ENCODE assay signal across 12 mouse cellular contexts in genomic region chr2:59622514-59623139, GRCm38 (mm10). TPM values are rescaled to one million over a fixed set of nuclear protein-coding genes. Genes with fewer than 3 reads are reported as not detected.
DNase-seq lines count a peak whose midpoint lies in the region; ATAC-seq and TF ChIP-seq lines count a peak whose summit lies in the region.
"Had no signal": no experiment of that assay in that cellular context is flagged by ENCODE, and none has a peak within 500 bp of the region (broad histone marks: within the 10 kb centered on the region; RNA-seq: fewer than 3 reads in every experiment).

No protein-coding gene starts in this region.

- H3K4me1 ChIP-seq in intestine, embryonic 14.5 days (replicated peaks; ENCODE audit: control insufficient read depth, insufficient read depth, low read length): peaks cover 12% of the 10 kb centered on the region; the same call in 1 of the 2 replicates
- no peaks in the 10 kb centered on the region for H3K4me1 ChIP-seq in intestine, postnatal 0 days (replicated peaks; ENCODE audit: control insufficient read depth, insufficient read depth, low read length)
- H3K4me1 ChIP-seq in lung, postnatal 0 days (ENCODE audit: insufficient read depth, low read depth, low read length): peaks cover 15% of the 10 kb centered on the region; the same call in 1 of the 2 replicates
- no peaks in the 10 kb centered on the region; the same call in 1 of the 2 replicates for H3K4me1 ChIP-seq in embryonic facial prominence, embryonic 11.5 days (ENCODE audit: control insufficient read depth, insufficient read depth, low read length)
- H3K4me1 ChIP-seq in stomach, embryonic 16.5 days (ENCODE audit: control insufficient read depth, insufficient read depth, low read length): peaks cover 17% of the 10 kb centered on the region

- H3K36me3 ChIP-seq in intestine, embryonic 14.5 days (ENCODE audit: control insufficient read depth, insufficient read depth, low read length): no peaks in the 10 kb centered on the region
- H3K36me3 ChIP-seq in intestine, postnatal 0 days (ENCODE audit: control insufficient read depth, insufficient read depth): peaks cover 5% of the 10 kb centered on the region; the same call in 1 of the 2 replicates
- H3K36me3 ChIP-seq in lung, postnatal 0 days (ENCODE audit: insufficient read depth, low read length): no peaks in the 10 kb centered on the region
- H3K36me3 ChIP-seq in embryonic facial prominence, embryonic 11.5 days (replicated peaks; ENCODE audit: control insufficient read depth, insufficient read depth, low read depth, low read length): no peaks in the 10 kb centered on the region
- H3K36me3 ChIP-seq in stomach, embryonic 16.5 days (ENCODE audit: control insufficient read depth, insufficient read depth, low read length): no peaks in the 10 kb centered on the region

- DNase-seq in intestine, embryonic 14.5 days (ENCODE audit: low spot score): no peak
- DNase-seq in lung, postnatal 0 days (ENCODE audit: low spot score): no peak
- DNase-seq in lung, postnatal 36 days: no peak
- DNase-seq in embryonic facial prominence, embryonic 11.5 days (ENCODE audit: low spot score): peak; percentile 85
- no peak for DNase-seq in ovary, postnatal 10 days (ENCODE audit: low spot score)
- DNase-seq in layer of hippocampus, adult 11-12 months (ENCODE audit: low spot score): no peak
- DNase-seq: cerebellum, adult 2 months; forebrain, postnatal 0 days had no signal

- TF ChIP-seq CTCF in intestine, postnatal 0 days (IDR thresholded peaks at IDR 0.05; ENCODE audit: low read depth): no peak
- no peak for TF ChIP-seq CTCF in lung, postnatal 0 days (IDR thresholded peaks at IDR 0.05)

- TF ChIP-seq EP300 in lung, postnatal 0 days (IDR thresholded peaks at IDR 0.05): no peak

- no peak overlapping the region for H3K27ac ChIP-seq in intestine, embryonic 14.5 days (ENCODE audit: low read depth)
- no peak overlapping the region for H3K27ac ChIP-seq in intestine, postnatal 0 days (ENCODE audit: low read depth, low read length)
- H3K27ac ChIP-seq in lung, postnatal 0 days (ENCODE audit: low read length): no peak overlapping the region
- no peak overlapping the region for H3K27ac ChIP-seq in embryonic facial prominence, embryonic 11.5 days (replicated peaks; ENCODE audit: low read depth, low read length)
- H3K27ac ChIP-seq in stomach, embryonic 16.5 days (ENCODE audit: low read length): no peak overlapping the region

- no peaks in the 10 kb centered on the region for H3K27me3 ChIP-seq in intestine, embryonic 14.5 days (replicated peaks; ENCODE audit: control insufficient read depth, insufficient read depth, low read length)
- no peaks in the 10 kb centered on the region for H3K27me3 ChIP-seq in intestine, postnatal 0 days (replicated peaks; ENCODE audit: control insufficient read depth, insufficient read depth, low read length)
- no peaks in the 10 kb centered on the region for H3K27me3 ChIP-seq in lung, postnatal 0 days (replicated peaks; ENCODE audit: insufficient read depth, low read length)
- no peaks in the 10 kb centered on the region for H3K27me3 ChIP-seq in embryonic facial prominence, embryonic 11.5 days (ENCODE audit: control insufficient read depth, insufficient read depth, low read length)
- H3K27me3 ChIP-seq in stomach, embryonic 16.5 days (ENCODE audit: control insufficient read depth, insufficient read depth, low read length): no peaks in the 10 kb centered on the region

- peak; percentile 77 for ATAC-seq in intestine, embryonic 14.5 days (replicated peaks; ENCODE audit: low FRiP score, low TSS enrichment, low read depth)
- no peak for ATAC-seq in intestine, postnatal 0 days
- ATAC-seq in lung, postnatal 0 days: peak; percentile 47
- ATAC-seq in embryonic facial prominence, embryonic 11.5 days (replicated peaks; ENCODE audit: insufficient number of reproducible peaks, low FRiP score, low TSS enrichment, low read depth): peak; percentile 68
- peak; percentile 71; the same call in 1 of the 2 replicates for ATAC-seq in stomach, embryonic 16.5 days (ENCODE audit: insufficient read depth, low FRiP score)
- ATAC-seq: CD4-positive, CD25-positive, alpha-beta regulatory T cell, adult 4 months; forebrain, postnatal 0 days had no signal

- WGBS in intestine, embryonic 14.5 days: 15% methylated on average over 6 of the region's 6 CpGs
- WGBS in intestine, postnatal 0 days: 38% methylated on average over 6 of the region's 6 CpGs
- WGBS in lung, postnatal 0 days: 34% methylated on average over 6 of the region's 6 CpGs
- 38% methylated on average over 6 of the region's 6 CpGs for WGBS in embryonic facial prominence, embryonic 11.5 days
- 35% methylated on average over 6 of the region's 6 CpGs for WGBS in stomach, embryonic 16.5 days

- H3K9ac ChIP-seq in intestine, embryonic 14.5 days (ENCODE audit: low read length): no peak overlapping the region
- H3K9ac ChIP-seq in intestine, postnatal 0 days (ENCODE audit: low read depth, low read length): no peak overlapping the region
- H3K9ac ChIP-seq in lung, postnatal 0 days (replicated peaks; ENCODE audit: low read depth): no peak overlapping the region
- H3K9ac ChIP-seq in embryonic facial prominence, embryonic 11.5 days (replicated peaks; ENCODE audit: low read length): no peak overlapping the region
- no peak overlapping the region for H3K9ac ChIP-seq in stomach, embryonic 16.5 days (ENCODE audit: low read length)
- H3K9ac ChIP-seq: forebrain, postnatal 0 days had no signal

- no peak overlapping the region for H3K4me3 ChIP-seq in intestine, embryonic 14.5 days (ENCODE audit: low read depth, low read length)
- no peak overlapping the region for H3K4me3 ChIP-seq in intestine, postnatal 0 days (ENCODE audit: low read depth, low read length)
- H3K4me3 ChIP-seq in lung, postnatal 0 days (ENCODE audit: low read depth, low read length): no peak overlapping the region
- no peak overlapping the region for H3K4me3 ChIP-seq in embryonic facial prominence, embryonic 11.5 days (ENCODE audit: low read depth, low read length)
- H3K4me3 ChIP-seq in stomach, embryonic 16.5 days (replicated peaks; ENCODE audit: low read length): no peak overlapping the region
- H3K4me3 ChIP-seq: megakaryocyte, embryonic 14.5 days had no signal

- H3K4me2 ChIP-seq in intestine, embryonic 14.5 days (ENCODE audit: low read length): 0 out of 2 replicates have a peak overlapping the region, but pooled peaks have one; percentile 8
- H3K4me2 ChIP-seq in intestine, postnatal 0 days (replicated peaks; ENCODE audit: low read depth): no peak overlapping the region
- H3K4me2 ChIP-seq in lung, postnatal 0 days (replicated peaks; ENCODE audit: low read depth, low read length): no peak overlapping the region
- H3K4me2 ChIP-seq in embryonic facial prominence, embryonic 11.5 days (ENCODE audit: low read depth, low read length): no peak overlapping the region
- H3K4me2 ChIP-seq in stomach, embryonic 16.5 days (ENCODE audit: low read depth, low read length): no peak overlapping the region

- no peaks in the 10 kb centered on the region for H3K9me3 ChIP-seq in intestine, embryonic 14.5 days (ENCODE audit: control insufficient read depth, low read length)
- H3K9me3 ChIP-seq in intestine, postnatal 0 days (ENCODE audit: control insufficient read depth): no peaks in the 10 kb centered on the region
- no peaks in the 10 kb centered on the region for H3K9me3 ChIP-seq in lung, postnatal 0 days (ENCODE audit: low read length)
- no peaks in the 10 kb centered on the region for H3K9me3 ChIP-seq in embryonic facial prominence, embryonic 11.5 days (replicated peaks; ENCODE audit: control insufficient read depth, low read length)
- no peaks in the 10 kb centered on the region for H3K9me3 ChIP-seq in stomach, embryonic 16.5 days (replicated peaks; ENCODE audit: control insufficient read depth, low read length)

RNA-seq across cellular contexts. Expression of gene Tanc1, which starts 10.8 kb away (rescaled TPM):
- 24.8 and 25.0 TPM in 2 replicates for polyA plus RNA-seq in intestine, embryonic 14.5 days (2014; fragmentation: Nextera tagmentation; extraction: Ambion mirVana)
- polyA plus RNA-seq in intestine, postnatal 0 days (2015; fragmentation: Nextera tagmentation; extraction: Ambion mirVana): 8.5 and 10.1 TPM in 2 replicates
- 20.9 and 24.0 TPM in 2 replicates for polyA plus RNA-seq in lung, postnatal 0 days (2015; fragmentation: Nextera tagmentation; extraction: Ambion mirVana)
- 20.6 and 22.7 TPM in 2 replicates for polyA plus RNA-seq in embryonic facial prominence, embryonic 11.5 days (2014; fragmentation: Nextera tagmentation; extraction: Ambion mirVana)
- polyA plus RNA-seq in stomach, embryonic 16.5 days (2015; fragmentation: Nextera tagmentation; extraction: Ambion mirVana): 30.0 and 33.0 TPM in 2 replicates
